Mouse (Mus musculus): ENCODE results near the gene Gm8765.
"Not testable (repeated sequence)": the region's sequence is repeated elsewhere in the genome, so short reads cannot be mapped to it uniquely, and the experiment has no call there.

The Gm8765 gene

DNA sequence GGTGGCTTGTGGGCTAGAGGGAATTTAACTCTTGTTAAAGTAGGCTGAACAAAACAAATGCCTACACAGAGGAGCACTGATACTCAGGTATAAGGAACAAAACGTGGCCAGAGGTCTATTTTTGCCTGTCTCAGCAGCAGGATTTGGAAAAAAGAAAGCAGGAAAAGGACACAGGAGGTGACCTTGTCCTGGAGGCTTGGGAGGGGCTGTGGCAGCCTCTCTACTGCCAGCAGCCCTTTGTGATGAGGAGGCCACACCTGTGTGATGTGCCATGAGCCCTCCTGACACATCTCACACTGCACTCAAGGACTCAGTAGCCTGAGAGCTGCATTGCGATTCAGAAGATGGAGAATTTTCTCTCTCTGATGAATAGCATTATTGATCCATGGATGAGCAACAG is at the start of gene Gm8765:
TSS of gene Gm8765 (plus strand) at position 301 of the 400 bp plus-strand sequence.
- not testable (repeated sequence) for DNase-seq (ENCODE audit: low spot score)

DNA sequence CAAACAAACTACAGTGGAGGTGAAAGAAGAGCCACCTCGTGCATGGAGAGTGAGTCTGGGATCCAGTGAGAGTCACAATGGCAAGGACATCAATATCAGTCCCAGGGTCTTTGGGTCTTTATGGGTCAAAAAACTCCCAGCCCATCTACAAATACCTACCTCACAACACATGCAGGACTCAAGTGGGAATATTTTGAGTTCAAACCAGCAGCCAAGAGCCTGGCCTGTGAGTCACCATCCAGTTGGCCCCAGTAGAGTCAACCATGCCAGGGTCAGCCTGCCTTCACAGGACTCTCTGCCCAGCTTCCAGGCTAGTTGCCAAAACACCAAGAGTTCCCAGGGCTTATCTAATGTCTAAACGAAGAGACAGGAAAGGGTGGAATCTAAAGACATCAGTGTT is 49.3 kb upstream of the Gm8765 start:
- DNase-seq (ENCODE audit: low spot score) = not testable (repeated sequence)

DNA sequence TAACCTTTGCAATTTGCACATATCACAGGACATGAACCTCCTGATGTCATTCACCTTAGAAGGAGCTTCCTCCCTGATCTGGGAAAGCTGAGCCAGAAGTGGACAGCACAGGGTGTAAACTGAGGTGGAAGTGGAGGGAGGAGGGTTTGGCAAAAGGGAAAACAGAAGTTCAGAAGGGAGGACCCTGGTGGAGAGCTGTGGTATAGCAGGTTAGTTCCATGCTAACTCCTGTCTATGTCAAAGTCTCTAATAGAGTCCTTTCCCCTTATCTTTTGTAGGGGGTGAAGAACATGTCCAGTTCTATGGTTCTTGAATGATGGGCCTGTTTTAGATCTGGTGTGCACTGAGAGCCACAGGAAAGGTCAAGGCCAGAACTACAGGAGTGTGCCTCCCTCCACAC is 52.2 kb downstream of the Gm8765 start:
- DNase-seq (ENCODE audit: low spot score) = not testable (repeated sequence)

DNA sequence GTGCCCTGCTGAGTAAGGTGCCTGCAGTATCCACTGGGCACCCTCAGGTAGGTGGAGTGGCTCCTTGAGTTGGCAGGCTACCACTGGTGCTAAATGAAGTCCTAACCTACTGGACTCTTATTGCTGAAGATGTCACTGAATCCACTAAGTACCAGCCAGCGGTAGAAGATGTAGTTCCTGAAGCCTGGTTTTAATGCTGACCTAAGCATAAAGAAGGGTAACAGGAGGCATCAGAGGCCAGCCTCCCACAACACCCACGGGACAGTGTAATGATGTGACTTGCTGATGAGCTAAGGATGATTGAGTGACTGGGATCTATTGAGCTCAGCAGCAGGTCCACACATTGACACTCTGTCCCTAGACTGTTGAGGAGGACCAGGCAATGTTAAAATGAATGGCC is 53.6 kb downstream of the Gm8765 start:
- DNase-seq (ENCODE audit: low spot score) = no peak

- DNase-seq (ENCODE audit: low spot score) = not testable (repeated sequence)
Measured at GRCm38 (mm10) chr13:50752961-50753360, 54.8 kb downstream of the Gm8765 start.
